Mouse (Mus musculus) megakaryocyte, adult 5-6 weeks (primary cell): ENCODE measurements around the gene Zc3h10. TPM values are rescaled to one million over a fixed set of nuclear protein-coding genes. Genes with fewer than 3 reads are reported as not detected.
"Not testable (repeated sequence)": the region's sequence is repeated elsewhere in the genome, so short reads cannot be mapped to it uniquely, and the experiment has no call there.

ENCODE experiments used
- ATAC-seq: 2 replicates; pipeline ENCODE4 v1.8.0; 2016; ENCODE audit warnings: mild to moderate bottlenecking, inconsistent platforms; ENCODE audit not compliant: poor library complexity, severe bottlenecking
- total RNA-seq, 2 experiments: library from RNA; stranded (forward) in 1 of 2; stranded (reverse) in 1 of 2; fragments of 153-499, 151-499 nt in 1 of 2; fragments of 221-1000, 200-1000 nt in 1 of 2; gene quantifications; 2 replicates each; pipeline versions ENCODE4 v1.2.3 to v1.2.4; 2015 to 2017

Zc3h10 gene
- total RNA-seq, 2 experiments from 2014 or later: 8.1 to 12.9 TPM

- no peak for ATAC-seq
Observed at GRCm38 (mm10) chr10:128556286-128556685, 8.7 kb upstream of the Zc3h10 start.

- not testable (repeated sequence) for ATAC-seq
Observed at GRCm38 (mm10) chr10:128555567-128555966, 8.0 kb upstream of the Zc3h10 start.

- not testable (repeated sequence) for ATAC-seq
Observed at GRCm38 (mm10) chr10:128550144-128550823, 2.7 kb upstream of the Zc3h10 start.

- ATAC-seq: not testable (repeated sequence)
Observed at GRCm38 (mm10) chr10:128549682-128550057, 2.1 kb upstream of the Zc3h10 start.

DNA sequence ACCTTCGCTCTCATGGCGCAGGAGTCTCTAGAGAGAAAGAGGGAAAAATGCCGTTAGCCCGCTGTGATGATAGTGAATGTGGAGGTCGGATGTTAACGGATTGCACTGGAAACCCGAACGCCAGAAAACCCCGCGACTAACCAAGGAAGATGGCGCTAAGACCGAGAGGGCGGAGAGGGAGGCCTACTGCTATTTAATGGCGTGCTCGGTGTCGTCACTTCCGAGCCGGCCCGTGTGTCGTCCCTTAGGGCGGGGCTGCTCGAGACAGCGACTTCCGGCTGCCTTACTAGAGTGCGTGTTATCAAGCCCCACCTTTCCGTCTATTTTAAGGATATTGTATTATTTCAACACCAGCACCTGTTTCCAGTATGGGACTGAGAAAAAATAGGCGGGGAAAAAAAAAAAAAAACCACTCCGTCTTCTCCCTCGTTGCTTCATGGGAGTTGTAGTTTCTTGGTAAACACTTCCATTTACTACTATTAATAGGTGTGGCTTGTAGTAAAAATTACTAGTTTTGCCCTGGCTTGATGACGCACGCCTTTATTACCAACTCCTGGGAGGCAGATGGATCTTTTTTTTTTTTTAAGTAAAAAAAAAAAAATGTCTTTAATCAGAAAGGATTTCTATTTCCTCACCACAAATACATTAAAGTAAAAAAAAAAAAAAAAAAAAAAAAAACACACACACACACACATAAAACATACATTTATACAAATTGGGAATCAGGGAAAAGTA is 1.5 kb upstream of the Zc3h10 start, which contains the start of gene Rpl41:
Gene Rpl41 (minus strand): TSS at position 359 of the 735 bp plus-strand sequence.
- peak; percentile 73 for ATAC-seq

DNA sequence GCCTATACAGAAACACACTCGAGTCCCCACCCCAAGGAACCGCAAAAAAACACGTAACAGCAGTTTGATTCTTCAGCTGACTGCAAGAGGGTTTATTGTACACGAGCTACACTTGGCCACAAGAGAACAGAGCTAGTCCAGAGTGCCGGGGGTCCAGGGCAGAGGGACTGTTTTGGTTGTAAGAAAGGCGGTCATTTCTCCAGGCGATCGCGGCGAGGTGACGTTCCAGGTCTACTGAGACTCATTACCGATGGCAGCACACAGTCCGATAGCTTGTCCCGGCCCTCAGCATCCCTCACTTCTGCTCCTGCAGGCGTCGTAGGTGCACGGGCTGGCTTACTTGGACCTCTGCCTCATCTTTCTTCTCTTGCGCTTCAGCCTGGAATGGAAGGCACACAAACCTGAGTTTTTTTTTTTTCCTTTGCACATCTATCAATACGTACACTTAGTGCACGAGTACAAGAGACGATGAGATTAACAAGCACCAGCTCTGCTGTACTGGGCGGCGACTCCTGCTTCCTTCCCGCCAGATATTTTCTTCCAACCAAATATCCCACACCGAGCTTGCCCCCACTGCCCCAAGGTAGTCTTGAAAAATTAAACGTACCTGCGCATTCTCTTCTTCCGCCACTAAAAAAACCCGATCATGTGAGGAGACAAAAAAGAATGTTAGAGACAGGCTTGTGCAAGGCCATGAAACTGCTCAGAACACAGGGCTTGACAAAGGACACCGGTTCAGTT is 647 bp upstream of the Zc3h10 start:
- not testable (repeated sequence) for ATAC-seq

- no peak for ATAC-seq
Observed at GRCm38 (mm10) chr10:128546787-128547186, 787 bp downstream of the Zc3h10 start.

DNA sequence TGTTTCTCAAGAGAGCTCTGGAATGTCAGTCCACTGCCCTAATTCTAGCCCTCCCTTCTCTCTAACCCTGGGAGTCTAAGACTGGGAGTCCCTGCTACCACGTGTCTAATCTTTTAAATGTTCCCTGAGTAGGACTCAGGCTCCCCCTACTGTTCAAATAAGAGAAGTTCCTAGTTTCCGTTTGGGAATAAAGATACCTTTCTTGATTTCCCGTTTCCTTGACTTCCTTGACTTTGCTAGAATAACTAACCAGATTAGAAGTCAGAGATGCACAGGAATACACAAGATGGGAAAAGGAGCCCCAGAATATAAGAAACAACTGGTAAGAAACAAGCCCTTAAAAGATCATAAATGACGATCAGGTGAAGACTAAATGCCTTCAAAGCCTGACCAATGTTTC is 1.2 kb downstream of the Zc3h10 start:
- ATAC-seq: no peak

DNA sequence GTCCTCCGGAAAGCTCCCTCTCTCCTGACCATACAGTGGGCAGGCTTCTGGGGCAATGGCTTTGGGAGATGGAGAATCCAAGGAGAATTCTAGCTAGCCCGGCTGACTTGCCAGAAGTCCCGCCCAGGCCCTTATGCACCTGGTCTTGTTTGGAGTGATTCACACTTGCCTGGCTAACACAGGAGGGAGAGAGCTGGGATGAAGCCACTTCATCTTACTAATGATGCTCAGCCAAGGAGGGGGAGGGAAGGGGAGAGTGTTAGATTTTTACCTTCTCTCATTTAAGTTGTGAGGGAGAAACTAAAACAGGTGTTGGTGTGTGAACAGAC is 2.0 kb downstream of the Zc3h10 start:
- ATAC-seq: no peak

- no peak for ATAC-seq
Observed at GRCm38 (mm10) chr10:128544674-128545569, 2.7 kb downstream of the Zc3h10 start.

DNA sequence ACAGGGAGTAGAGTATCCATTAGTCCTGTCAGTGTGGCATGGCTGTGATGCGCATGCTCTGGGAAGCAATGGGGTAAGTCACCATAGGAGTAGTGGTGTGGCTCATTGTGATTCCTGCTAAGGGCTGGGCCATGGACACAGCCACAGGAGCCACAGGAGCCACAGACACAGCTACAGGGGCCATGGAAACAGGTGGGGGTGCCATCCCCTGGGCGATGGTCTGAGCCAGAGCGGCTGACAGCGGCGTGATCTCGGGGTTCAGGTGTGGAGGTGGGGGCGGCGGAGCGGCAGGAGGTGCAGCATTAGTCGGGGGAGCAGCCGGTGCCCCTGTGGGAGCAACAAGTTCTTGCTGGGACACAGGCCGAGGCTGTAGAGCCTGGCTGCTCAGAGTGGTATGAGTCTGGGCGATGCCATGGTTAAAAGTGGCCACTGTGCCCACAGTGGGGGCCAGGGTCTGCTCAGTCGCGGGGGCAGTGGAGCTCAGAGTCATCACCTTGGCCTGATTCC is 3.4 kb downstream of the Zc3h10 start:
- ATAC-seq: no peak

GRCm38 (mm10) chr10:128543100-128543499 is 4.5 kb downstream of the Zc3h10 start:
- ATAC-seq: no peak

DNA sequence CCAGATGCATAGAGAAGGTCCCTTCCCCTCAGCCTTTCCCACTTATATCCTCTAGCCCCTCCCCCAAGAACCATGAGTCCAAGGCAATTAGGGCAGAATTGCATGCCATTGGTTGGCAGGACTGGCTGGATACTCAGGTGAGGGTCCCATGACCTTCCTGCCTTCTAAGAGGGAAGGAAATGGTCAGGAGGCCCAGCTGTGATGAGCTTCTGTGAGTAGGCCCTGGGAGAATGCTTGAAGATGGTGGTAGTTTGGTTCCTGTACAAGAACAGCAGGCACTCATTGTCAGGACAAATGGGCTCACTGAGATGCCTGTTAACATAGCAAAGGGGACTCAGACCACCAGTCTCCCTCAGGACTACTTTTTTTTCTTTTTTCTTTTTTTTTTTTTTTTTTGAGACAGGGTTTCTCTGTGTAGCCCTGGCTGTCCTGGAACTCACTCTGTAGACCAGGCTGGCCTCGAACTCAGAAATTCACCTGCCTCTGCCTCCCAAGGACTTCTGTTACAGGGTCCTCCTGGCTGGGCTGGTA is 9.2 kb downstream of the Zc3h10 start:
- no peak for ATAC-seq

GRCm38 (mm10) chr10:128536266-128536940 is 11.2 kb downstream of the Zc3h10 start:
- ATAC-seq: peak; percentile 98

DNA sequence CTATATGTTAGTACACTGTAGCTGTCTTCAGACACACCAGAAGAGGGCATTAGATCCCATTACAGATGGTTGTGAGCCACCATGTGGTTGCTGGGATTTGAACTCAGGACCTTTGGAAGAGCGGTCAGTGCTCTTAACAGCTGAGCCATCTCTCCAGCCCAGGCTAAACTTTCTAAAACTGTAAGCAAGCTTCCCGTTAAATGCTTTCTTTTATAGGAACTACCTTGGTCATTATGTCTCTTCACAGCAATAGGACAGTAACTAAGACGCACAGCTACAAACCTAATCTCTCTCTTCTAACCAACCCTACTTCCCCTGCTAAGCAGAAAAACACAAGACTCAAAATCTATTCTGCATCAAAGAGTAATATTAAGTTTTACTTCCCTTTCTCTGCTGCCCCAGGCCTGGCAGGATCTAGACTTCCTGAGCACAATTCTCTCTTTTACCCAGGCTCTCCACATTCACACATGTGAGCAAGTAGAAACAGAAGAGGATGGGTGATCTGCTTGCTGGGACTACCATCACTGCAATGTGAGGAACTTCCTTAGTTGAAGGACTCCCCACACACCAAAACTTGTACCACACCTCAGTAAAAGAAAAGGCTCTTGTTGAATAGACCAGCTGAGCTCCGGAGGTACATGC is 11.8 kb downstream of the Zc3h10 start:
- ATAC-seq: peak; percentile 61

GRCm38 (mm10) chr10:128535206-128535605 is 12.4 kb downstream of the Zc3h10 start:
- ATAC-seq: no peak

DNA sequence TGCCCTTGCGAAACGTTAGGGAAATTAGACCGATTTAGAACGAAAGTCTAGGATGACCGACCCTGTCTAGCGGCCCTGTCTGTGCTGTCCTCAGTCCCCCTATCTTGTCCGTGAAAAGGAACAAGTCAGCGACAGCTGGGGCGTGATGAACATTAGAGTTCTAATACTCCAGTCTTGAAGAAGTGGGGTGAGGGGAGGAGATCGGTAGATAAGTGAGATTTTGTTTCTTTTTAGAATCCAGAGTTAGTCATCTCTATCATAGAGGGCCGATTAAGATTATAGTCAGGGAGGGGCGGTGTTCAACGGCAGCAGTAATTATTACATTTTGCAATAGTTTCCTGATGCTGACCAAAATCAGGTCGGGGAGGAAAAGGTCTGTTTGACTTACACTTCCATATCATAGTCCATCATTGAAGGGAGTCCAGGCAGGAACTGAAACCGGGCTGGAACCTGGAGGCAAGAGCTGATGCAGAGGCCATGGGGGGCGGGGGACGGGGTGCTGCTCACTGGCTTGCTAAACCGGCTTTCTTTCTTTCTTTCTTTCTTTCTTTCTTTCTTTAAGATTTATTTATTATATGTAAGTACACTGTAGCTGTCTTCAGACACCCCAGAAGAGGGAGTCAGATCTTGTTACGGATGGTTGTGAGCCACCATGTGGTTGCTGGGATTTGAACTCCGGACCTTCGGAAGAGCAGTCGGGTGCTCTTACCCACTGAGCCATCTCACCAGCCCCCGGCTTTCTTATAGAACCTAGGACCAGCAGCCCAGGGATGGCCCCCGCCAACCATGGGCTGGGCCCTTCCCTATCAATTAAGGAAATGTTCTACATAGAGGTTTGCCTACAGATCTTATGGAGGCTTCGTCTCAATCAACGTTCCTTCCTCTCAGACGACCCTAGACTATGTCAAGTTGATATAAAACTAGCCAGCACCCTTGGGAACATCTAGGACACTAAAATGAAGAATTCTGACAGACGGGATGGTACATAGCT is 20.9 kb downstream of the Zc3h10 start:
- ATAC-seq: peak; percentile 24
